Mouse (Mus musculus) forelimb bud, embryonic 11.5 days (tissue): ENCODE measurements around the gene Kif13a.

ENCODE experiments used
- DNase-seq: peaks from one replicate; pipeline ENCODE4 v3.0.0-alpha.2; 2012; ENCODE audit warnings: low read depth, low spot score

The Kif13a gene

GRCm38 (mm10) chr13:46929719-46930658, at the start of gene Kif13a:
Gene Kif13a (minus strand): TSS chr13:46929867.
- peak; percentile 89 for DNase-seq

GRCm38 (mm10) chr13:46976532-46976931, 46.9 kb upstream of the Kif13a start:
- DNase-seq = no peak

GRCm38 (mm10) chr13:46975930-46976329, 46.3 kb upstream of the Kif13a start:
- no peak for DNase-seq

- DNase-seq = no peak
These were observed 45.4 kb upstream of the Kif13a start for GRCm38 (mm10) chr13:46975031-46975551.

- DNase-seq = no peak
These were observed 40.7 kb upstream of the Kif13a start for GRCm38 (mm10) chr13:46970286-46970945.

- DNase-seq = no peak
These were observed 39.0 kb upstream of the Kif13a start for GRCm38 (mm10) chr13:46968626-46969025.

- no peak for DNase-seq
These were observed 37.6 kb upstream of the Kif13a start for GRCm38 (mm10) chr13:46967308-46967707.

- DNase-seq = no peak
These were observed 31.3 kb upstream of the Kif13a start for GRCm38 (mm10) chr13:46960878-46961474.

- DNase-seq = no peak
These were observed 29.5 kb upstream of the Kif13a start for GRCm38 (mm10) chr13:46959139-46959538.

- DNase-seq = no peak
These were observed 21.5 kb upstream of the Kif13a start for GRCm38 (mm10) chr13:46951212-46951611.

GRCm38 (mm10) chr13:46949741-46950140, 20.1 kb upstream of the Kif13a start:
- DNase-seq = no peak

- DNase-seq = no peak
These were observed 18.4 kb upstream of the Kif13a start for GRCm38 (mm10) chr13:46948027-46948426.

- DNase-seq = peak; percentile 53
These were observed 16.4 kb upstream of the Kif13a start for GRCm38 (mm10) chr13:46946041-46946440.

GRCm38 (mm10) chr13:46945256-46945655, 15.6 kb upstream of the Kif13a start:
- DNase-seq = no peak

GRCm38 (mm10) chr13:46943294-46943693, 13.6 kb upstream of the Kif13a start:
- no peak for DNase-seq

GRCm38 (mm10) chr13:46934116-46934515, 4.4 kb upstream of the Kif13a start:
- DNase-seq = no peak

GRCm38 (mm10) chr13:46932846-46933245, 3.2 kb upstream of the Kif13a start:
- no peak for DNase-seq

GRCm38 (mm10) chr13:46932049-46932448, 2.4 kb upstream of the Kif13a start:
- DNase-seq = no peak

GRCm38 (mm10) chr13:46930659-46931046, 986 bp upstream of the Kif13a start:
- no peak for DNase-seq

GRCm38 (mm10) chr13:46928961-46929691, 541 bp downstream of the Kif13a start:
- peak; percentile 55 for DNase-seq

GRCm38 (mm10) chr13:46928404-46928803, 1.3 kb downstream of the Kif13a start:
- no peak for DNase-seq
